Mouse (Mus musculus): ENCODE results near the gene Dctd.

- no peak for TF ChIP-seq POLR2A (IDR thresholded peaks at IDR 0.05; ENCODE audit: borderline replicate concordance, low read depth, low read length)
- no peak for TF ChIP-seq CTCF (IDR thresholded peaks at IDR 0.05; ENCODE audit: low read depth, low read length)
Observed at GRCm38 (mm10) chr8:48124857-48125256, 26.0 kb downstream of the Dctd start.

All from bone marrow macrophage, adult 2 months (primary cell).